Mouse (Mus musculus): Measurements from ENCODE around the gene Heatr5b.
"Not testable (repeated sequence)": the region's sequence is repeated elsewhere in the genome, so short reads cannot be mapped to it uniquely, and the experiment has no call there.

The Heatr5b gene

GRCm38 (mm10) chr17:78834856-78835835 is at the start of gene Heatr5b, which contains the start of gene Gpatch11:
Gene Heatr5b (minus strand): TSS chr17:78835364.
Gene Gpatch11 (plus strand): TSS chr17:78835567.
- DNase-seq: peak; percentile 100

- DNase-seq: no peak
These were observed 48.1 kb upstream of the Heatr5b start for GRCm38 (mm10) chr17:78883291-78883690.

GRCm38 (mm10) chr17:78882401-78883112 is 47.4 kb upstream of the Heatr5b start, which contains the start of gene Eif2ak2:
Gene Eif2ak2 (minus strand): TSS chr17:78882573.
- DNase-seq: peak; percentile 55

- DNase-seq: no peak
These were observed 46.7 kb upstream of the Heatr5b start for GRCm38 (mm10) chr17:78881878-78882304.

GRCm38 (mm10) chr17:78873886-78874285 is 38.7 kb upstream of the Heatr5b start:
- DNase-seq: no peak

- DNase-seq: no peak
These were observed 21.1 kb upstream of the Heatr5b start for GRCm38 (mm10) chr17:78856243-78856642.

- no peak for DNase-seq
These were observed 7.2 kb upstream of the Heatr5b start for GRCm38 (mm10) chr17:78842271-78842928.

- DNase-seq: no peak
These were observed 892 bp upstream of the Heatr5b start for GRCm38 (mm10) chr17:78836056-78836455.

GRCm38 (mm10) chr17:78824346-78824745 is 10.8 kb downstream of the Heatr5b start:
- no peak for DNase-seq

- no peak for DNase-seq
These were observed 25.6 kb downstream of the Heatr5b start for GRCm38 (mm10) chr17:78809582-78809981.

GRCm38 (mm10) chr17:78809019-78809418 is 26.1 kb downstream of the Heatr5b start:
- DNase-seq: no peak

GRCm38 (mm10) chr17:78797222-78797621 is 37.9 kb downstream of the Heatr5b start:
- no peak for DNase-seq

GRCm38 (mm10) chr17:78794390-78794789 is 40.8 kb downstream of the Heatr5b start:
- no peak for DNase-seq

GRCm38 (mm10) chr17:78792122-78792521 is 43.0 kb downstream of the Heatr5b start:
- no peak for DNase-seq

GRCm38 (mm10) chr17:78791690-78792070 is 43.5 kb downstream of the Heatr5b start:
- no peak for DNase-seq

- no peak for DNase-seq
These were observed 44.0 kb downstream of the Heatr5b start for GRCm38 (mm10) chr17:78791068-78791689.

- DNase-seq: not testable (repeated sequence)
These were observed 46.9 kb downstream of the Heatr5b start for GRCm38 (mm10) chr17:78788273-78788672.

- no peak for DNase-seq
These were observed 56.4 kb downstream of the Heatr5b start for GRCm38 (mm10) chr17:78778765-78779164.

GRCm38 (mm10) chr17:78772317-78772716 is 62.8 kb downstream of the Heatr5b start:
- DNase-seq: no peak

- DNase-seq: no peak
These were observed 64.2 kb downstream of the Heatr5b start for GRCm38 (mm10) chr17:78770932-78771331.

- no peak for DNase-seq
These were observed 65.8 kb downstream of the Heatr5b start for GRCm38 (mm10) chr17:78769341-78769740.

GRCm38 (mm10) chr17:78768937-78769336 is 66.2 kb downstream of the Heatr5b start:
- no peak for DNase-seq

- DNase-seq: no peak
These were observed 67.6 kb downstream of the Heatr5b start for GRCm38 (mm10) chr17:78767546-78767945.
